Mouse (Mus musculus) olfactory bulb, adult 2 months (tissue): Measurements from ENCODE around the gene Cnot11.

Experiments
- CTCF ChIP-seq: fragments of 200-500 bp; IDR thresholded peaks from 2 replicates; pipeline ENCODE4 v1.5.1; 2012; ENCODE audit warnings: low read depth, mild to moderate bottlenecking, low read length, moderate library complexity; ENCODE audit not compliant: insufficient read depth
- POLR2A ChIP-seq: fragments of 200-500 bp; IDR thresholded peaks from 2 replicates; pipeline ENCODE4 v1.6.1; 2012; ENCODE audit warnings: mild to moderate bottlenecking, low read depth, low read length, moderate library complexity; ENCODE audit not compliant: insufficient read depth

DNA sequence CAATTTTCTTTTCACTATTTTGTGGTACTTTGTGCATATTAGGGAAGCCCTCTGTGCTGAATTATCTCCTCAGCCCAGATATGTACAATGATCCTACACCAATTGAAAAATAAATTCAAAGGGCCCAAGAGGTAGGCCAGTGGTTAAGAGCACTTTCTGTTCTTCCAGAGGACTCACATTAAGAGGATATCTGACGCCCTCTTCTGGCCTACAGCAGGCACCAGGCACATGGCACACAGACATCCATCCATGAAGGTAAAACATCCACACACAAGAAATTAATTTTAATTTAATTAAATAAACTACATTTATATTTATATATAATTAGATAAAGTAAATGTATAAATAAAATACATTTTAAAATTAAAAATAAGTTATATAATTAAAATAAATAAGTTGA lies 30.5 kb upstream of the Cnot11 start:
- TF ChIP-seq CTCF (no peak), POLR2A (no peak)
